Mouse (Mus musculus) embryonic facial prominence, embryonic 11.5 days (tissue): ENCODE data around the gene Cited1. TPM values are rescaled to one million over a fixed set of nuclear protein-coding genes. Genes with fewer than 3 reads are reported as not detected.

Experiments
- ATAC-seq: fragments of 200-750 bp; cut with Nextera tagmentation; replicated peaks from 2 replicates; pipeline ENCODE4 v1.8.0; 2017; ENCODE audit warnings: low read depth; ENCODE audit not compliant: insufficient number of reproducible peaks, low FRiP score, low TSS enrichment
- DNase-seq: peaks from one replicate; pipeline ENCODE4 v3.0.0-alpha.2; 2015; ENCODE audit warnings: low spot score
- H3K27ac ChIP-seq: fragments of 300-500 bp; sonication (generic); replicated peaks from 2 replicates; pipeline ENCODE4 v1.5.1; 2014; ENCODE audit warnings: mild to moderate bottlenecking, low read depth, low read length, control low read depth
- H3K27me3 ChIP-seq: fragments of 300-500 bp; sonication (generic); 2 replicates; pipeline ENCODE4 v1.6.1; 2014; ENCODE audit warnings: mild to moderate bottlenecking, low read length, moderate library complexity, mixed read lengths; ENCODE audit not compliant: control insufficient read depth, insufficient read depth
- H3K36me3 ChIP-seq: fragments of 300-500 bp; sonication (generic); replicated peaks from 2 replicates; pipeline ENCODE4 v1.6.1; 2014; ENCODE audit warnings: low read depth, mild to moderate bottlenecking, low read length, moderate library complexity, mixed read lengths; ENCODE audit not compliant: control insufficient read depth, insufficient read depth
- H3K4me1 ChIP-seq: fragments of 300-500 bp; sonication (generic); 2 replicates; pipeline ENCODE4 v1.6.1; 2014; ENCODE audit warnings: low read length, mixed read lengths; ENCODE audit not compliant: control insufficient read depth, insufficient read depth
- H3K4me2 ChIP-seq: fragments of 300-500 bp; sonication (generic); 2 replicates; pipeline ENCODE4 v1.6.1; 2014; ENCODE audit warnings: low read depth, mild to moderate bottlenecking, control low read depth, low read length, moderate library complexity
- H3K4me3 ChIP-seq: fragments of 300-500 bp; sonication (generic); 2 replicates; pipeline ENCODE4 v1.5.1; 2014; ENCODE audit warnings: low read depth, low read length, control low read depth
- H3K9ac ChIP-seq: fragments of 300-500 bp; sonication (generic); replicated peaks from 2 replicates; pipeline ENCODE4 v1.6.1; 2014; ENCODE audit warnings: mild to moderate bottlenecking, control low read depth, low read length
- H3K9me3 ChIP-seq: fragments of 300-500 bp; sonication (generic); replicated peaks from 2 replicates; pipeline ENCODE4 v1.6.1; 2016; ENCODE audit warnings: mild to moderate bottlenecking, low read length, inconsistent platforms, mixed read lengths; ENCODE audit not compliant: control insufficient read depth
- WGBS: fragments of 180-500 bp; shearing (Covaris S2); extraction: QIAGEN DNeasy Blood & Tissue Kit; methylation state at CpG from one replicate; pipeline ENCODE4 v1.1.7; 2014; 5-methylcytosine and 5-hydroxymethylcytosine counted together
- polyA plus RNA-seq: library from polyadenylated mRNA; unstranded; fragments of >200 nt; fragmentation: Nextera tagmentation; extraction: Ambion mirVana; gene quantifications from 2 replicates; pipeline ENCODE4 v1.2.1, GENCODE M21; 2014

The Cited1 gene
- polyA plus RNA-seq, result 55.4 and 61.5 TPM in 2 replicates

DNA sequence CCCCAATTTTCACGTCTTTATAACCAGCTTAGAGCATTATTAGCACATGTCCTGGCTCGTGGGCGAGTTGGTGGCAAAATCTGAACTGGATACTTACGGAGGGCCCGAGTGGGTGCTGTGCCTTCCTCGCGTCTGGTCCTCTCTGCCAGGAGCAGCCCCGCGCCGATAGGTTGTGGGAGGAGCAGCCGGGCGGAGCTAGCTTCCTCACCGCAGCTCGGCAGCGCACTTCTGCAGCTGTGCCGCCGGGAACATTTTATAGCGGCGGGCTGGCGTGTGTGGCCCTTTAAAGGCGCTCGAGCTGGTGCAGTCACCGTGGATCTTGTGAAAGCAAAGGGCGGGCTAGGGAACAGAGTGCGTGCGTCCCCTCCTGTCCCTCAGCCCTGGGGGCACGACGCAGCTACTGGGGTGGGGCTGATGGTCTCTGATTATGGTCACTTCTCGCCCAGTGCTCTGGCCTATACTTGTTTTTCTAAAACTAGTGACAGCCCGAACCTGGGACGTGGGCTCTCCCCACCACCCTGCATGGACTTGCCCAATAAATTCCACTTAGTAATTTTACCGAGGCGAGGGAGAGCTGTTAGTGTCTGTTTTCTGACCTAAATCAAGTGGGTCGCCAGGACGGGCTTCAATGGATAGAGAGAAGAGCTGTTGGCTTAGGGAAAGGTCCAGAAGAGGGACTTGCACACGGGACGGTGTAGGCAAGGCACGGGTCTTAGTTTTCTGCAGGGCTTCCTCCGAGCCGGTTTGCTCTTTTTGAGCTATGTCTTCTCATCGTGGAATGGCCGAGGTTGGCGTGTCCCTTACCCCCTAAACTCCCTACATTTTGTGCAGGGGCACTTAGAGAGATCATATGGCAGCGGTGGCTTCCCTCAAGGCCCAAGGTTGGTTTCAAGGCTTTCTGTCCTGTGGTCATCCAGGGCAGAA is at the start of gene Cited1:
Gene Cited1 (minus strand): TSS at position 245 of the 924 bp plus-strand sequence.
- Histone ChIP-seq H3K9me3 (no peaks in the 10 kb centered on the region), H3K27me3 (peaks cover 15% of the 10 kb centered on the region), H3K4me3 (peak within 1 kb of the TSS; percentile 50), H3K9ac (peak within 1 kb of the TSS; percentile 53), H3K4me2 (peak within 1 kb of the TSS; percentile 79), H3K4me1 (no peaks in the 10 kb centered on the region), H3K36me3 (no peaks in the 10 kb centered on the region), H3K27ac (no peak within 1 kb of the TSS; the same call in 1 of the 2 replicates)
- DNase-seq (peak; percentile 84), ATAC-seq (peak; percentile 93)
- 13% methylated on average over 42 of the region's 44 CpGs for WGBS

DNA sequence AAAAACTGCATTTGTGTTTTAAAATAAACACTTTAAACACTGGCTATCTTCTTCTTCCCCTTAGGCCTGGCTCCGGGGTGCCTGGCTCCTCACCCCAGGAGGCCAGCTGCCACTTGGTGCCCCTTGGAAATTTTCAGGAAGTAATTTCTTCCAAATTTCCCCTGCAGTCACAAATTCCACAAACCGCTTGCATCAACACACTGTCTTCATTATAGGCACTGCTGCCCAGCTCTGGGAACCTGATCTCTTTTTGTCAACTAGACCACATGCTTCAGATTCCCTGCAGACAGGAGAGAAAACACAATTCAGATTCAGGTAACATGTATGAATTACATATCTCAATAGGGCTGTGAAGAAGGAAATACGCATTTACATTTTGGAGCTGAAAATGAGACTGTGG is 32.9 kb upstream of the Cited1 start:
- peak; percentile 67 for DNase-seq
- no peaks in the 10 kb centered on the region for H3K27me3 ChIP-seq
- no peak overlapping the region for H3K27ac ChIP-seq
- H3K9ac ChIP-seq, result no peak overlapping the region
- H3K4me2 ChIP-seq, result no peak overlapping the region
- H3K4me1 ChIP-seq, result no peaks in the 10 kb centered on the region; the same call in 1 of the 2 replicates
- ATAC-seq, result no peak
- 33% methylated on average over 3 of the region's 3 CpGs for WGBS
- H3K36me3 ChIP-seq, result no peaks in the 10 kb centered on the region
- H3K9me3 ChIP-seq, result no peaks in the 10 kb centered on the region
- no peak overlapping the region for H3K4me3 ChIP-seq

DNA sequence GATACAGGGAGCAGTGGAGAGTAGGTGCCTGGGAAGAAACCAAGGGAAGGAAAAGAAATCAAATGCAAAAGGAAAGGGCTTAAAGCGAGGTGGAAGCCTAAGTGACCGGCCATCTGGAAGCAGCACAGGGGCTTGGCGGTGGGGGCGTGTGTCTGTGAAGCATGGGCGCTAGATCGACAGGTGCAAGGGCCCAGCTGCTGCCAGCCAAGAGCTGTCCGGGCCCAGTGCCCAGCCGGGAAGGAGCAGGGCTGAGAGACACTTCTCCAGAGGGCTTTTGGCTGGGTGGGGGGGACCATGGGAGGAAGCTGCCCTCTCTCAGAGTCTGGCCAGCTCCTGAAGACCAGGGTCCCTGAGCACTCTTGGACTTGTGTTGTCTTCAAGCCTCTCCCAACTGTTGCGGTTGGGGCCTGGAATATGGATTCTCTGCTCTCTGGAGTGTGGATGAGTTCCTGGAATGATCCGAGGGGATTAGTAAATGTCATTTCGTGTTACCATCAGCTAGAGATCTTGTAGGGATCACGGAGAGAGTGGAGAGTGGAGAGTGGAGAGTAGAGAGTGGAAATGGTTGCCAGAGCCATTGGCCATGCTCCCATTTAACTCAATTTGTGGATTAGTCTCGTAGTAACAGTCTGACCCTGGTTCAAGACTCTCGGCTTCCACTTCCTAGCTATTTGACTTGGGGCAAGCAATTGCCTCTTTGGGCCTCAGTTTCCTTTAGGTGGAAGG is 10.8 kb upstream of the Cited1 start:
- 82% methylated on average over 14 of the region's 14 CpGs for WGBS
- H3K27ac ChIP-seq, result no peak overlapping the region
- H3K36me3 ChIP-seq, result no peaks in the 10 kb centered on the region
- H3K9me3 ChIP-seq, result no peaks in the 10 kb centered on the region
- no peak overlapping the region for H3K4me2 ChIP-seq
- no peak overlapping the region for H3K9ac ChIP-seq
- no peaks in the 10 kb centered on the region for H3K27me3 ChIP-seq
- H3K4me3 ChIP-seq, result no peak overlapping the region
- no peak for ATAC-seq
- DNase-seq, result no peak
- H3K4me1 ChIP-seq, result no peaks in the 10 kb centered on the region

- no peaks in the 10 kb centered on the region for H3K36me3 ChIP-seq
- no peaks in the 10 kb centered on the region for H3K27me3 ChIP-seq
Measured at GRCm38 (mm10) chrX:102259772-102260171, 7.8 kb upstream of the Cited1 start.

DNA sequence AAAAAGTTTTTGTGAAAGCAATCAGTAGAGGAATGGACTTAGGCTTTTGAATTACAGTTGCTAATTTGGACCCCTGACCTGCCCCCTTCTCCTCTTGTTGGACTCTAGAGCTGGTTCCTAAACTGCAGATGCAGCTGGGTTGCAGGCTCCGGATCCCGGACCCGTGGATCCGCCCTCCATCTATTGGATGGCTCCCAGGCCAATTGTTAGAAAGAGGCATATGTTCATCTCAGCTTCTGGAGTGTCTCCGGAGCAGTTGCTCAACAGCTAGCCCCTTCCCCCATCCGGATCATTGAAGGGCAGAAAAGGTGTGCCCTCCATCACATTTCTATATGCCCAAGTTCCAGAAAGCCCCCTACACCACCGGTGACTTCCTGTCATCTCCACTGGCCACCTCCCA is 1.9 kb upstream of the Cited1 start:
- H3K4me2 ChIP-seq, result peak overlapping the region; percentile 23; the same call in 1 of the 2 replicates
- no peak overlapping the region for H3K4me3 ChIP-seq
- H3K36me3 ChIP-seq, result no peaks in the 10 kb centered on the region
- no peak overlapping the region for H3K9ac ChIP-seq
- no peak overlapping the region for H3K27ac ChIP-seq
- H3K9me3 ChIP-seq, result no peaks in the 10 kb centered on the region
- DNase-seq (peak; percentile 41), ATAC-seq (no peak)
- 16% methylated on average over 7 of the region's 7 CpGs for WGBS
- no peaks in the 10 kb centered on the region for H3K4me1 ChIP-seq
- H3K27me3 ChIP-seq, result peaks cover 15% of the 10 kb centered on the region

More at GRCm38 (mm10) chrX:102259772-102260171, 7.8 kb upstream of the Cited1 start:
- H3K4me3 ChIP-seq, result no peak overlapping the region
- H3K9me3 ChIP-seq, result no peaks in the 10 kb centered on the region
- no peak overlapping the region for H3K9ac ChIP-seq
- H3K4me1 ChIP-seq, result no peaks in the 10 kb centered on the region
- DNase-seq, result no peak
- WGBS, result 84% methylated on average over 4 of the region's 4 CpGs
- H3K4me2 ChIP-seq, result no peak overlapping the region
- no peak overlapping the region for H3K27ac ChIP-seq
- ATAC-seq, result no peak

- H3K27me3 ChIP-seq, result peaks cover 15% of the 10 kb centered on the region
- no peaks in the 10 kb centered on the region for H3K4me1 ChIP-seq
- no peaks in the 10 kb centered on the region for H3K9me3 ChIP-seq
- H3K9ac ChIP-seq, result peak overlapping the region; percentile 53
- DNase-seq (no peak), ATAC-seq (no peak; the same call in 1 of the 2 replicates)
- H3K27ac ChIP-seq, result no peak overlapping the region; the same call in 1 of the 2 replicates
- H3K4me3 ChIP-seq, result peak overlapping the region; percentile 50
- 18% methylated on average over 48 of the region's 80 CpGs for WGBS
- no peaks in the 10 kb centered on the region for H3K36me3 ChIP-seq
- H3K4me2 ChIP-seq, result peak overlapping the region; percentile 79
Measured at GRCm38 (mm10) chrX:102251221-102251936, 602 bp downstream of the Cited1 start.

DNA sequence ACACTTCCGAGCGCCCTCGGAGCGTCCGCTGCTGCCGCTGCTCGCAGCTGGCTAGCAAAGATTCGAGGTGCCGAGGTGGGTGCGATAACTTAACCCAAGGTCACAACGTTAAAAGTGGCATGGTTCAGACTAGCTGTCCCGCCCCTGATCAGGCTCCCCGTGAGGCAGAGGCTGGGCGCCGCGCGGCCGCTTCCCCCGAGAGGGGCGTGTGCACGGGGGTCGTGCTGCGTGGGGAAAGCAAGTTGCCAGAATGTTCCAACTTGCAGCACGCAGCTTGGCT is 1.1 kb downstream of the Cited1 start:
- Histone ChIP-seq H3K9ac (peak overlapping the region; percentile 53), H3K27ac (no peak overlapping the region), H3K4me1 (no peaks in the 10 kb centered on the region), H3K27me3 (peaks cover 15% of the 10 kb centered on the region), H3K9me3 (no peaks in the 10 kb centered on the region), H3K4me3 (peak overlapping the region; percentile 50), H3K36me3 (no peaks in the 10 kb centered on the region), H3K4me2 (peak overlapping the region; percentile 79)
- ATAC-seq (0 out of 2 replicates have a peak, but pooled peaks have one; percentile 15), DNase-seq (no peak)
- WGBS, result 10% methylated on average over 24 of the region's 24 CpGs
